Mouse (Mus musculus): ENCODE measurements around the gene Fthl17d.
"Not testable (repeated sequence)": the region's sequence is repeated elsewhere in the genome, so short reads cannot be mapped to it uniquely, and the experiment has no call there.

DNA sequence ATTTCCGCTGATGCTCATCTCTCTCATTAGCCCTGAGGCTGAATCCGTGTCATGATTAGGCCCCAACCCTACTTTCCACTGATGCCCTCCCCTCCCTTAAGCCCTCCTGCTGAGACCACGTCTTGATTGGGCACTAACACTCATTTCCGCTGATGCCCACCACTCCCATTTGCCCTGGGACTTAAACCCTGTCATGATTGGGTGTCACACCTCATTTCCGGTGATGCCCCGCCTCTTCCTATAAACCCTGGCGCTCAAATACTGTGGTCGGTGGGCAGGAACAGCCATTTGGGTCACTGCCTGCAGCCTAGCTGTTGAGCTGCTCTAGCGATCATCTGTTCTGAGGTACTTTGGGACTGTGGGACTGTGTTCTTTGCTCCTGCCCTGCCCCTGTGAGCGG, 46.6 kb upstream of the Fthl17d start, which contains the start of gene Fthl17e:
- not testable (repeated sequence) for TF ChIP-seq POLR2A (IDR thresholded peaks at IDR 0.05; ENCODE audit: extremely low read depth, insufficient read depth, low read length); CTCF (IDR thresholded peaks at IDR 0.05; ENCODE audit: low read depth, low read length)
